Mouse (Mus musculus): ENCODE measurements at regions not wholly inside any gene's neighbourhood (a gene's known extent, or its start where the extent isn't known, plus 50 kb on each side); places are given as distances from the start of the nearest gene placed in this dataset.

- no peak for TF ChIP-seq CTCF (IDR thresholded peaks at IDR 0.05; ENCODE audit: extremely low read depth, insufficient read depth, low read length)
- TF ChIP-seq POLR2A (IDR thresholded peaks at IDR 0.05; ENCODE audit: extremely low read depth, insufficient read depth, low read length), result no peak
Measured at GRCm38 (mm10) chr1:194491111-194491510, 126.9 kb upstream of the Plxna2 start.

Data from cortical plate, adult 2 months (tissue).